ENCODE assay signal across 20 mouse cellular contexts in genomic region chr1:43301866-43302571, GRCm38 (mm10).
A peak's percentile ranks its signal among the peaks of the same experiment; 100 is the strongest.
DNase-seq lines count a peak whose midpoint lies in the region; ATAC-seq lines count a peak whose summit lies in the region.
"Had no signal": no experiment of that assay in that cellular context is flagged by ENCODE, and none has a peak within 500 bp of the region (broad histone marks: within the 10 kb centered on the region; RNA-seq: fewer than 3 reads in every experiment).

No protein-coding gene starts in this region.

- no peak overlapping the region for H3K27ac ChIP-seq in heart, embryonic 10.5 days
- H3K27ac ChIP-seq in lung, embryonic 16.5 days (ENCODE audit: low read length) = no peak overlapping the region
- no peak overlapping the region for H3K27ac ChIP-seq in midbrain, embryonic 10.5 days (replicated peaks)
- H3K27ac ChIP-seq: forebrain, embryonic 13.5 days; hindbrain, embryonic 12.5 days; liver, embryonic 12.5 days; midbrain, embryonic 13.5 days; neural tube, embryonic 13.5 days had no signal

- no peak overlapping the region for H3K4me3 ChIP-seq in heart, embryonic 10.5 days
- no peak overlapping the region for H3K4me3 ChIP-seq in lung, embryonic 16.5 days (ENCODE audit: low read length)
- no peak overlapping the region for H3K4me3 ChIP-seq in midbrain, embryonic 10.5 days
- H3K4me3 ChIP-seq: forebrain, embryonic 13.5 days; heart, embryonic 12.5 days; hindbrain, embryonic 12.5 days; liver, embryonic 12.5 days; midbrain, embryonic 13.5 days; neural tube, embryonic 13.5 days had no signal

- DNase-seq in heart, postnatal 10 days = peak; percentile 7 to 13
- DNase-seq in heart, embryonic 10.5 days (ENCODE audit: low spot score) = no peak
- no peak for DNase-seq in lung, adult 18-20 months
- no peak for DNase-seq in midbrain, embryonic 10.5 days (ENCODE audit: low spot score)
- DNase-seq: cerebellum, adult 11 months; cerebellum, postnatal 10 days; gastrocnemius, postnatal 10 days; kidney, adult 2 months; lung, embryonic 14.5 days; right cerebral cortex, adult 18-20 months; thymus, postnatal 25 days had no signal

- H3K9me3 ChIP-seq in heart, embryonic 10.5 days = no peaks in the 10 kb centered on the region
- H3K9me3 ChIP-seq in lung, embryonic 16.5 days (ENCODE audit: control insufficient read depth, low read length) = no peaks in the 10 kb centered on the region
- no peaks in the 10 kb centered on the region for H3K9me3 ChIP-seq in midbrain, embryonic 10.5 days (replicated peaks)
- H3K9me3 ChIP-seq: forebrain, embryonic 13.5 days; heart, embryonic 12.5 days; hindbrain, embryonic 12.5 days; liver, embryonic 12.5 days; midbrain, embryonic 13.5 days; neural tube, embryonic 13.5 days had no signal

- ATAC-seq in lung, embryonic 16.5 days (ENCODE audit: low read depth) = peak; percentile 35; the same call in 1 of the 2 replicates
- 0 out of 2 replicates have a peak, but pooled peaks have one; percentile 31 for ATAC-seq in common myeloid progenitor, adult 5-6 weeks (replicated peaks; ENCODE audit: low read depth, poor library complexity, severe bottlenecking)
- ATAC-seq in megakaryocyte progenitor cell, adult 5-6 weeks (replicated peaks; ENCODE audit: poor library complexity) = peak; percentile 25; the same call in 1 of the 2 replicates
- ATAC-seq: forebrain, embryonic 13.5 days; liver, embryonic 12.5 days; midbrain, embryonic 13.5 days had no signal

- no peak overlapping the region for H3K9ac ChIP-seq in lung, embryonic 16.5 days (ENCODE audit: low read length)
- H3K9ac ChIP-seq: forebrain, embryonic 13.5 days; heart, embryonic 12.5 days; hindbrain, embryonic 12.5 days; liver, embryonic 12.5 days; lung, embryonic 14.5 days; midbrain, embryonic 13.5 days; neural tube, embryonic 13.5 days had no signal

- H3K36me3 ChIP-seq in heart, embryonic 10.5 days = no peaks in the 10 kb centered on the region
- no peaks in the 10 kb centered on the region for H3K36me3 ChIP-seq in lung, embryonic 16.5 days (ENCODE audit: control insufficient read depth, insufficient read depth, low read length)
- H3K36me3 ChIP-seq in midbrain, embryonic 10.5 days = no peaks in the 10 kb centered on the region
- H3K36me3 ChIP-seq: heart, embryonic 12.5 days; hindbrain, embryonic 12.5 days; liver, embryonic 12.5 days; midbrain, embryonic 13.5 days; neural tube, embryonic 13.5 days had no signal

- intact Hi-C loops in heart, postnatal 10 days (cut with DNase I) = loop anchor here (2.0 to 5.0 kb wide), 4 partner anchors 35 to 235 kb away; partner anchors contain the start of gene Nck2

- peaks cover 11% of the 10 kb centered on the region; the same call in 1 of the 2 replicates for H3K4me1 ChIP-seq in heart, embryonic 10.5 days
- H3K4me1 ChIP-seq in lung, embryonic 16.5 days (replicated peaks; ENCODE audit: control insufficient read depth, insufficient read depth, low read length) = peaks cover 8% of the 10 kb centered on the region; the same call in 1 of the 2 replicates
- H3K4me1 ChIP-seq in midbrain, embryonic 10.5 days = 0 out of 2 replicates have a peak, but pooled peaks cover 4% of the 10 kb centered on the region
- H3K4me1 ChIP-seq: forebrain, embryonic 13.5 days; midbrain, embryonic 13.5 days; neural tube, embryonic 13.5 days had no signal

- no peak overlapping the region for H3K4me2 ChIP-seq in lung, embryonic 16.5 days (ENCODE audit: low read depth, low read length)
- H3K4me2 ChIP-seq: forebrain, embryonic 13.5 days; heart, embryonic 12.5 days; hindbrain, embryonic 12.5 days; liver, embryonic 12.5 days; lung, embryonic 14.5 days; midbrain, embryonic 13.5 days; neural tube, embryonic 13.5 days had no signal

- H3K27me3 ChIP-seq in heart, embryonic 10.5 days (ENCODE audit: insufficient read depth, poor library complexity, severe bottlenecking) = peaks cover 6% of the 10 kb centered on the region; the same call in 1 of the 2 replicates
- H3K27me3 ChIP-seq in lung, embryonic 16.5 days (ENCODE audit: control insufficient read depth, insufficient read depth, low read depth, low read length) = no peaks in the 10 kb centered on the region
- H3K27me3 ChIP-seq in midbrain, embryonic 10.5 days (ENCODE audit: low read depth, poor library complexity, severe bottlenecking) = no peaks in the 10 kb centered on the region
- H3K27me3 ChIP-seq: forebrain, embryonic 13.5 days; heart, embryonic 12.5 days; hindbrain, embryonic 12.5 days; midbrain, embryonic 13.5 days had no signal

- WGBS in heart, embryonic 10.5 days = 67% methylated on average over 7 of the region's 7 CpGs
- WGBS in lung, embryonic 16.5 days = 52% methylated on average over 7 of the region's 7 CpGs
- 85% methylated on average over 7 of the region's 7 CpGs for WGBS in midbrain, embryonic 10.5 days

Comparison
In these comparisons a context has a peak if more than half of its experiments do, and no peak if none do; other contexts are left out.
1. DNase-seq: peak in heart, postnatal 10 days (2 of 2); none in heart, embryonic 10.5 days (single experiment), lung, adult 18-20 months (0 of 2) and midbrain, embryonic 10.5 days (single experiment).
2. Peak in every context shown above with its lines, with median percentiles within 50 percentile points of each other: ATAC-seq.